Mouse (Mus musculus) adrenal gland, postnatal 4 days (tissue): ENCODE measurements around the gene Fam83g. TPM values are rescaled to one million over a fixed set of nuclear protein-coding genes. Genes with fewer than 3 reads are reported as not detected.
A peak's percentile ranks its signal among the peaks of the same experiment; 100 is the strongest.
"Not testable (repeated sequence)": the region's sequence is repeated elsewhere in the genome, so short reads cannot be mapped to it uniquely, and the experiment has no call there.

ENCODE experiments used
- DNase-seq, 2 experiments: peaks; one replicate each; pipeline ENCODE4 v3.0.0; 2021 to 2022; ENCODE audit warnings: low spot score in 2 of 2, mixed read lengths in 2 of 2
- long read RNA-seq, 2 experiments: library from polyadenylated mRNA; stranded (forward); transcript quantifications; one replicate each; pipeline ENCODE4 v2.0.0; 2021
- total RNA-seq, 2 experiments: library from RNA; stranded (reverse); gene quantifications; 2 replicates each; pipeline ENCODE4 v1.2.3; 2021

Gene Fam83g
- 1 to 10 TPM; 1.7 to 2.9 TPM for total RNA-seq
- long read RNA-seq, experiment 1, full-length matches to known transcripts: 1 of 2 reads
- long read RNA-seq, experiment 1, partial matches to known transcripts: 0 of 2 reads
- long read RNA-seq, experiment 1, other reads (novel, unspliced or antisense): 1 of 2 reads
- long read RNA-seq, experiment 2, partial matches to known transcripts: 3 of 4 reads
- long read RNA-seq, experiment 2, other reads (novel, unspliced or antisense): 1 of 4 reads

GRCm38 (mm10) chr11:61683907-61684731 lies at the start of gene Fam83g:
Gene Fam83g, plus strand, starts transcription at chr11:61684091.
- peak; percentile 48 to 51 for DNase-seq

DNA sequence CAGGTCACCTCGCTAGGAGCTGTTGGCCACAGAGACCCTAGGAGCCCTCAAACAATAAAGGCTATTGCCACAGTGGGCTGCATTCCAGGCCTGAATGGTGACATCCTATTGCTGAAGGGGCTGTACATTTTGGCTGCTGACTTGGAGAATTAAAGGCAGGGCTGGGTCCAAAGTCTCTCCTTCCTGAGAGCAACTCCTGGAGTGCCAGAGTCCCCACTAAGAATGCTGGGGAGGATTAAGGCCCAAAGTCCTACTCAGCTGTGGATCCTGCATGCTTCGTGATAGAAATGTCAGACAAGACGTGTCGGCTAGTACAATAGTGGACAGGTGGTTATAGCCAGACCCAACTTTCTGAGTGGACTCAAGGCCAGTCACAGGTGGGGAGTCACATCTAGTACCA lies 47.6 kb upstream of the Fam83g start:
- DNase-seq: not testable (repeated sequence)

DNA sequence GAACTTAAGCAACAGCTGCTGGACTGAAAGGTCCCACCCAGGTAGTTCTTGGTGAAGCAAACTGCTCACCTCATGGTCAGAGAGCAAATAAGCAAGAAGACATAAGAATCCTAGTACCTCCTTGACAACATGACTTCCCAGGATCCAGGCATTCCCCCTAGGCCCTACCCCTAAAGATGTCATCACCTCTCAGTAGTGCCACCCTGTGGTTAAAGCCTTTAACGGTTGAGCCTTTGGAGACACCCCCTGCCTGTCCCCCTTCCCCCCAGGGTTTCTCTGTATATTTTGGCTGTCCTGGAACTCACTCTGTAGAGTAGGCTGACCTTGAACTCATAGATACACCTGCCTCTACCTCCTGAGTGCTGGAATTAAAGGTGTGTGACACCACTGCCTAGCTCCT lies 46.5 kb upstream of the Fam83g start:
- DNase-seq: no peak

- DNase-seq: no peak
Measured at GRCm38 (mm10) chr11:61637856-61638255, 46.0 kb upstream of the Fam83g start.

DNA sequence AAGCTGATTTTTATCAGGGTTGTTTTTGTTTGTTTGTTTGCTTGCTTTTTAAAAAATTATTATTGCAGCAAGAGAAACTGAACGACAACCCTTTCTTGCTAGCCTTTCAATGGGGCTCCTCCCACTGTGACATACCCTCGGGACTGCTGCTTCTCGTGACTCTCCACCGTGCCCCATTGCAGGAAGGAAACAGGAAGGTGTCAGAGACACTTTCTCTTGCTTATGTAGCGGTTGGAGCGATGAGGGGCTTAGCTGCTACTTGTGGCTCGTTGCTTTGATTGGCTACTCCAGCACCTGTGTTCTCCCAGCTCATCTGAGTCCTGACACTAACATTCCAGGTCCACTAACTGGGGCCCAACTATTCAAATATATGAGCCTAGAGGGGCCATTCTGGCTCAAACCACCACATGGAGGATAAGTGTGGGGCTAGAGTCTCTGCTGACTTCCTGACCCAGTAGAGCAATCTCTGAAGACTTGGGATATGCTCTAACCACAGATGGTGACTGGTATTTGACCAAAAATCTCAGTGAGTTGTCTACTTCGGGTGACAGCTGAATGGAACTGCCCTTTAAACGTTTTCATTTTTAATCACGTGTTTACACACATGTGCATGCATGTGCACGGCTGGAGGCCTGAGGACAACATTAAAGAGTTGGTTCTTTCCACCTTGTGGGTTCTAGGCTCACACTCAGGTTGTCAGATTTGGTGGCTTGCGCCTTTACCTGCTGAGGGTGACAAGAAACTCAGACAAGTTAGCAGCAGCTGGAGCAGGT lies 44.9 kb upstream of the Fam83g start:
- no peak for DNase-seq

DNA sequence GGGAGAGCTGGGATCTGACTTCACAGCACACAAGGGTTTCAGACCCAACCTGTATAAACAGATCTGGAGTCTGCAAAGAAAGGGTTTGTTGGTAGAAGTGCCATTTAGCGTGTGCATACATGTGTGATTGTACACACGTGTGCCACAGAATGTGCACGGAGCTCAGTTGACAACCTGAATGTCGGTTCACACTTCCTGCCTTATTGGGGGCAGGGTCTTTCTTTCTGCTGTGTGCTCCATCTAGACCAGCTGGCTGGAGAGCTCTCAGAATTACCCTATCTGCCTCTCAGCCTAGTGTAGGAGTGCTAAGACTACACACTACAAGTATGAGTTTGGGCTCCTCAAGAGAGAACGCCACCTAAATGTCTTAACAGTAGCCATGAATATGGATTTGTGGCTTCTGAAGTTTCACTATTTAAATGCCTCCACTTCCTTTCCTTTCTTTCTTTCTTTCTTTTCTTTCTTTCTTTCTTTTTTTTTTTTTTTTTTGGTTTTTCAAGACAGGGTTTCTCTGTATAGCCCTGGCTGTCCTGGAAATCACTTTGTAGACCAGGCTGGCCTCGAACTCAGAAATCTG lies 44.2 kb upstream of the Fam83g start:
- no peak for DNase-seq

GRCm38 (mm10) chr11:61640585-61640984 lies 43.3 kb upstream of the Fam83g start:
- DNase-seq: not testable (repeated sequence)

- DNase-seq: no peak
Measured at GRCm38 (mm10) chr11:61642106-61642505, 41.8 kb upstream of the Fam83g start.

GRCm38 (mm10) chr11:61643184-61643961 lies 40.5 kb upstream of the Fam83g start:
- DNase-seq: no peak

DNA sequence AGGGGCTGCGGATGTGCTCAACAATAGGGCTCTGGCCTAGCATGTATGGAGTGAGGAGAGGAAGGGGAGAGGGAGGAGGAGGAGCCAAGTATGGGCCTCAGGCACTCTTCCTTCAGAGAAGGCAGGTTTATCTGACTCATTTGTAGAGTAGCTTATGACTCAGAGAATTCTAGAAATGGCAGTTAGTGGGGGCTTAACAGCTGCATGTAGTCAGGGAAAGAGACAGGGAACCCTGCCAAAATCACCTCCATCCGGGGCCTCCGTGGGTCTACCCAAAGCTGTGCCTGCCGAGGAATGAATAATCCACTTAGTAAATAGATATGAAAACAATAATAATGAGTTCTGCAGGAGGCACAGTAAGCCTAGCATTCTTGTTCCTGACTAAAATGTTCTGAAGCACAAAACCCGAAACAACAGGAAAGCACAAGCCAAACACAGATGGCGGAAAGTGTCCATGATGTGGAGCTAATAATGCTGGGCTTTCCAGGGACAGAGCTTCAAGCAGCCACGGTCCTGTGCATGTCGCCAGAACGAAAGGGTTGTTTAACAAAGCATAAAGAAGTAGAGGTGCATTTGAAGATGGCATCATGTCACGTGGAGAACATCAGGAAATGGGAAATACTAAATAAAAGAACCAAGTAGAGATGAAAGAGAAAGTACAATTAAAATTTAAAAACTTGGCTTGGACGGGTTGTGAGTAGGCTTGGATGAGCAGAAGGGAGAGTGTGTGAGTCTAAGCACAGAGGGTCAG lies 39.1 kb upstream of the Fam83g start:
- no peak for DNase-seq

DNA sequence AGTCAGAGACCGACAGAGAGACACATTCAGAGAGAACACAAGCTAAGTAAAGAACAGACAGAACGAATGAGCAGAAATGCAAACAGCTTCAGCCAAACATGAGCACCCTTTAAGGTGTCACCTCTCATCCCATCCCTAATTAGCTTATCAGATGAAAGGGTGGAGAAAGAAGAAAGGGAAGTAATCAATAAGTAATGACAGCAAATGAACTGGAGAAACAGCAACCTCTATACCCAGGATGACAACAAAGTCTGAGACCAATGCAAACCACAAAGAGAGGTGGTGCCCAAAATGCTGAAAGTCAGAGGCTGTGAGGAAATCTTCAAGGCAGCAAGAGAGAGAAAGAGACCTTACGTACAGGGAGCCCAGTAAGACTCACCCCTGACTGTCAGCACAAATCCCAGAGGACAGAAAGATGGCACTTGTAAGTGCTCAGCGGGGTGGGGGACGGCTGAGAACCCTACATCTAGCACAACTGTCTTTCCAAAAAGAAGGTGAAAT lies 38.5 kb upstream of the Fam83g start:
- DNase-seq: no peak

DNA sequence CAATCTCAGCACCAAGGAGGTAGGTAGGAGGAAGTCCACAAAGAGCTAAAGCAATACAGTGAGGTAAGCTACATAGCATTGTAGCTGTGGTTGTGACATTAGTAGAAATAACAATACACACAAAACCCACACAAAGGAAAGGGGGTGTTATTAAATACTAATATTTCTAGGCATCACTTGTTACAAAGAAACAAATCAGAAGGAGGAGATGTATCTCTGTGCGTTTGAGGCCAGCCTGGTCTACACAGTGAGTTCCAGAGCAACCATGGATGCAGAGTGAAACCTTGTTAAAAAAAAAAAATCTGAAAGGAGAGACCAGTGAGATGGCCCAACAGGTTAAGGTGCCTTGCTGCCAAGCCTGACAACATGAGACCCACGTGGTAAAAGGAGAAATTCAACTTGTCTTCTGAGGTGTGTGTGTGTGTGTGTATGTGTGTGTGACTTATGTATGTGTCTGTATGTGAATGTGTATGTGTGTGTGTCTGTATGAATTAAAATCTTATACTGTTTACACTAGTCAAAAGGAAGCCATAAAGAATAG lies 37.3 kb upstream of the Fam83g start:
- no peak for DNase-seq

DNA sequence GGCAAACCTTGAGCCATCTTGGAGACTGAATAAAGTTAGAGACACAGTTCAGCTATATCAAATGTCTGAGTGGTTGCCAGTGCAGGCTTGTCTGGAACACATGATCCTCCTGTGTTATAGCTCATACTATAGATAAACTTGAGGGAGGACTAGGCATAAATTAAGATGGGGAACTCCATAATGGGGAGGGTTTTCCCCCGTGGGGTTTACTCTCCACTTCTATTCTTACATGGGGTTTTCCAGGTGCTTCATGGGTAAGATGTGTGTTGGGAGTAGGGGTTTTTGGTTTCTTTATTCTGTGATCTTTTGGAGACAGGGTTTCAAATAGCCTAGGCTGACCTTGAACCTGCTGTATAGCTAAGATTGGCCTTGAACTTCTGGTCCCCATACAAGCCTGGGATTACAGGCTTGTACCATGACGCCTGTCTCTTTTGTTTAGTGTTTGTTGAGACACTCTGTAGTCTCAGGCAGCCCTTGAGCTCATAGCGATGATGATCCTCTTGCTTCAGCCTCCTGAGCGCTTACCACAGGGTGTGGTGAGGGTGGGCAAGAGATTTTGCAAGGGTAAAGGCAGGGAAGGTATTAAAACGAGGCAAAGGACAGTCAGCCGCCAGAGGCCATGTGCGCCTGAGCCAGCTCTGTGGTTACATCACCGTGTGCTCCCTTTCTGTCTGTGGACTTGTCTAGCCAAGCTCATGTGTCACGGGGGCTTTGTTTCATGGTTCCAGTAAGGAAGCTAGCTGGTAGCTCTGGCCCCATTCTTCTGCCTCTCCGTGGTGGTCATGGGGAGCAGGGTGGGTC lies 36.6 kb upstream of the Fam83g start:
- DNase-seq: no peak

GRCm38 (mm10) chr11:61647956-61648748 lies 35.7 kb upstream of the Fam83g start:
- DNase-seq: no peak

GRCm38 (mm10) chr11:61648749-61649115 lies 35.2 kb upstream of the Fam83g start:
- DNase-seq: no peak

- DNase-seq: no peak
Measured at GRCm38 (mm10) chr11:61649163-61649580, 34.7 kb upstream of the Fam83g start.

GRCm38 (mm10) chr11:61649626-61650025 lies 34.3 kb upstream of the Fam83g start:
- no peak for DNase-seq
